Mouse (Mus musculus): ENCODE measurements around the gene Gm10197.

Gm10197 gene

GRCm38 (mm10) chr19:53394552-53394951, 23.0 kb upstream of the Gm10197 start:
- peak; percentile 84 for DNase-seq (ENCODE audit: low read depth, low spot score)

DNA sequence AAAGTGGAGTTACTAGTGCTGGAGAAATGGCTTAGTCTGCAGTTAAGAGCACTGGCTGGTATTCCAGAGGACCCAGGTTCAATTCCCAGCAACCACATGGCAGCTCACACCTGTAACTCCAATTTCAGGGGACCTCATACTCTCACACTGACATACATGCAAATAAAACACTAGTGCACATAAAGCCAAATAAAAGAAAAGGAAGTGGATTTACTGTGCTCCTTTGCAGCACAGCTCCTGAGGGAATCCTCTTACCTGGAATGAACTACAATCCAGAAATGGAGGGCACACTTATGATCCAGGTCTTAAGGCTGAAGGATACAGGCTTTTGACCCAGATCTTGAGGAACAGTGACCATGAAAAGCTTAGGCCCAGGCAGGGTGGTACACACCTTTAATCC, 22.1 kb upstream of the Gm10197 start:
- no peak for DNase-seq (ENCODE audit: low read depth, low spot score)

- no peak for DNase-seq (ENCODE audit: low read depth, low spot score)
These were observed 21.3 kb upstream of the Gm10197 start for GRCm38 (mm10) chr19:53392781-53393343.

GRCm38 (mm10) chr19:53391787-53392186, 20.2 kb upstream of the Gm10197 start:
- DNase-seq (ENCODE audit: low read depth, low spot score), result no peak

DNA sequence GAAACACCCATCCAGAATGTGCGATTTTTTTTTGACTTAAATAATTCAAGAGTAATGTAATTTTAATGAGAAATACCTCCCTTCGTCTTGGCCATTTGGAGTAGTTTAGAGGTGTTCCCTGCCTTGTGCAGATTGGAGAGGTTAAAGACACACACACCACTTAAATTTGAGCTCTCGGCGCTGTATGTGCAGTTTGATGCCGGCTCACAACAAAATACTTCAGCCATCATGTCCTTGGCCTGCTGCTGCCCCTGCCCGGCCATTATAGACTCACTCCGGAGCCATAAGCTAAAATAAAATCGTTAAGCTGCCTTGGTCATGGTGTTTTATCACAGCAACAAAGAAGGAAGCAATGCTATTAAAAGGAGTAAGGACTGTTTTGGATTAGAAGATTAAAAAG, 19.8 kb upstream of the Gm10197 start:
- no peak for DNase-seq (ENCODE audit: low read depth, low spot score)

GRCm38 (mm10) chr19:53390495-53391007, 19.0 kb upstream of the Gm10197 start, which contains the start of gene Smndc1:
TSS of gene Smndc1 (minus strand) at chr19:53390578.
- DNase-seq (ENCODE audit: low read depth, low spot score), result peak; percentile 100

DNA sequence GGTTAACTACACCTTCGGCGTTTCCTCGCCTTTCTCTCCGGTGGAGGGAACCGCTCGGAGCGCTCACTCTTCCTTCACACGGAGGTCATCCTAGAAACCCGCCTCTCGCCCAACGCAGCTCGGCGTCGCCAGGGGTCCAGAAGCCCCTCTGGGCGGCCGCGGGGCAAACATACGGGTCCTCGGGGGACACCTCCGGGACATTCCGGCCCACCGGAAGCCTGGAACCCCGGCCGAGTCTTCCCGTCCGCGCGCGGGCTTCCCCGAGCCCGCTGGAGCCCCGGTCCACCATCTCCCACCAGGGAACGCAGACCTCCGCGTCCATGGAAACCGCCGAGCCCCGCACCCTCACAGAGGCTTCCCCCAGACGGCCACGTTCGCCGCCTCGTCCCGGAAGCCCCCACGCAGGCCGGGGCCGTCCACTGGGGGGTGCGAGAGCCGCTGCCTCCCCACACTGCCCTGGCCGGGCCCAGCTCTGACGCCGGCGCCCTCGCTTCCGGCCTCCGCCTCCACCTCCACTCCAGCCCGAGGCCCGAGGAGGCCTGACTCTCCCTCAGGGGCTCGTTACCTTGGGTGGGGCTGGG, 18.4 kb upstream of the Gm10197 start:
- DNase-seq (ENCODE audit: low read depth, low spot score), result no peak

DNA sequence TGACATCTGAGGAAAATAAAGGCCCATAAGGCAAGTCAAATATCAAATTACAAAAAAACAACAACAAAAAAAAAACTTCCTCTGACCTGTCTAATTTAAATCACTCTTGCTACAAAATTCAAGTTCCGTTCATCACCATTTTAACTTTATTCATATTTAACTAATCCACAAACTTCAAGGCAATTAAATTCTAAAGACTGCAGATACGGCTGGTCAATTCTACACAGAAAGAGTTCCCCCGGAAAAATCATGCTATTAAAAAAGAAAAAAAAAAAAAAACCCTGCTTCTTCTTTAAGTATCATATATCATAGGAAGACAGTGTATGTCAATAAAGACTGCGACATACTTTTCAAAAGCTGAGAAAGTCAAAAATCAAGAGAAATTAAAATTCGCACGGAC, 17.9 kb upstream of the Gm10197 start:
- no peak for DNase-seq (ENCODE audit: low read depth, low spot score)

GRCm38 (mm10) chr19:53383336-53383735, 11.8 kb upstream of the Gm10197 start:
- DNase-seq (ENCODE audit: low read depth, low spot score), result no peak

DNA sequence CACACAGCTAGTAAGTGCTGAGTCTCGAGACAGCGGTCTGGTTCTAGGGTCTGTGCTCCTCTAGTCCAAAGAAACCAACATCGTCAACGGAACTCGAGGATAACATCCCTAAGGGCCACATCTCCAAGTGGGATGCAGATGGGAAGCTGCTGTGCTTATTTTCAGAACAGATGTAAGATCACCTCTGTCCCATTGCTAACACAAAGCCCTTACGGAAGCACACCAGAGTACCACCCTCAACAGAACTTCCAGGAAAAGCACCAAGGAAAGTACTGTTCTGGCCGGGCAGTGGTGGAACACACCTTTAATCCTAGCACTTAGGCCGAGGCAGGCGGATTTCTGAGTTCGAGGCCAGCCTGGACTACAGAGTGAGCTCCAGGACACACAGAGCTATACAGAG, 6.9 kb upstream of the Gm10197 start:
- DNase-seq (ENCODE audit: low read depth, low spot score), result no peak

DNA sequence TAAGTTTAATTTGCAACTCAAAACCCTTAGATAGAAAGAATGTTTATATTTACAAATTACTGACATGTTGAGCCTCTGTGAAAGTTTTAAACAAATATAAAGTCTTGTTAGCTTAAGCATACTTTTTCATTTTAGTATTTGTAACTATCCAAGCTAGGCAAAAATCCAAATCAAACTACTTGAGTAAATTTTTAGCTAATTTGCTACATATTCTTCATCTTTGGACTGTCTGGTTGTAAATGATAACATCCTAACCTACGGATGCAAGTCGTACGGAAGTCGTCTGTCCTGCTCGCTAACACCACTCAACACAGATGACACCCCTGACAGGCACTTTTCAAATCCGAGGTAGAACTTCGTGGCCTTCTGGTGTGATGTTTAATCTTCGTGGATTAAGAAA, 6.1 kb upstream of the Gm10197 start:
- DNase-seq (ENCODE audit: low read depth, low spot score), result no peak

GRCm38 (mm10) chr19:53375816-53376215, 4.2 kb upstream of the Gm10197 start:
- DNase-seq (ENCODE audit: low read depth, low spot score), result no peak

DNA sequence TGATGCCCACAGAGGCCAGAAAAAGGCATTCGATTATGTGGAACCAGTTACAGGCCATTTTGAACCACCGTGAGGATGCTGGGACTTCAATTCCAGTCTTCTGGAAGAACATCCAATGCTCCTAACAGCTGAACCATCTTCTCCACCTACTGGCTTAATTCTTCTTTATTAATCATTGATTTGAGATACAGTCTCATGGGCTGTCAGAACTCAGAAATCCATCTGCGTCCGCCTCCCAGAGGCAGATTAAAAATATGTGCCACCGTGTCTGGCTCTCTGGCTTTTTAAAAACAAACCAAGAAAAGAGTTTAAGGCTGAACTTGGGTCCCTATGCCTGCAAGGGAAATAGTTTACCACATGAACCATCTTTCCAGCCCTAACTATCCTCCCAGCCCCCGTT, 3.7 kb upstream of the Gm10197 start:
- DNase-seq (ENCODE audit: low read depth, low spot score), result no peak

GRCm38 (mm10) chr19:53373570-53373969, 2.0 kb upstream of the Gm10197 start:
- DNase-seq (ENCODE audit: low read depth, low spot score), result no peak

- DNase-seq (ENCODE audit: low read depth, low spot score), result no peak
These were observed 1.3 kb downstream of the Gm10197 start for GRCm38 (mm10) chr19:53370233-53370632.

GRCm38 (mm10) chr19:53369469-53370043, 2.0 kb downstream of the Gm10197 start:
- DNase-seq (ENCODE audit: low read depth, low spot score), result peak; percentile 91

DNA sequence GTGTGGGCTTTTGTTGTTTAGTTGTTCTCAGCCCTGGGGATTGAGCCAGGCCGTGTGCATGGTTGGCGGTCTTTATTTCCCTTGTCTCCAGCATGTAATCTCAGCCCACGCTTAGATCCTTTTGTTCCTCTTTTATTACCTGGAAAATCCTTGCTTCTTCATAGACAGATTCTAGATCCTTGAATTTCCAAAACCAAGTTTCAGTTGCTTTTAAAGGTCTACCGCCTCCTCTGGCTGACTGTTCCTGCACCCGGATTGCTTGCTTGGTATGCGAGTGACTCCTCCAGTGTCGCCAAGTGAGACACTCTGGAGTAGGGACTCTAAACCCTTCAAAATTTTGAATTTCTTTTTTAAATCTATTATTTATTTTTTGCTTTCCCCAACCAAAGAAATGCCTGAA, 4.7 kb downstream of the Gm10197 start:
- DNase-seq (ENCODE audit: low read depth, low spot score), result peak; percentile 65

GRCm38 (mm10) chr19:53366057-53366775, 5.3 kb downstream of the Gm10197 start:
- no peak for DNase-seq (ENCODE audit: low read depth, low spot score)

DNA sequence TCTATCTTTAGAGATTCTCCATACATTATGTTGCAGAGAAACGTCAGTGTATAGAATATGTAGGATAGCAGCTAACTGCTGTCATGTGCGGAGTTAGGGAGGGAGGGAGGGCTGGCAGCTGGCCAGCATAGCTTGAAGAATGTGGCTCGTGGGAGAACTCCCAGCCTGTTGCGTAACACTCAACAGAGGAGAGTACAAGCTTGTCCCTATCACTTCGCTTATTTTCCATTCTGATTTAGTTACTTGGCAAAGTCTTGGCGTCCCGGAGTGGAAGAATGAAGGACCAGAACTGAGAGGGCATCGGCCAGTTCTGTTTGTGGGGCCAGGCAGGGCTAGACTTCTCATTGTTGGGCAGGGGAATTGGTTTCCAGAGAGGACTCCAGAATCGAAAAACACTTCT, 6.6 kb downstream of the Gm10197 start:
- DNase-seq (ENCODE audit: low read depth, low spot score), result peak; percentile 95

GRCm38 (mm10) chr19:53364551-53364950, 7.0 kb downstream of the Gm10197 start:
- no peak for DNase-seq (ENCODE audit: low read depth, low spot score)

- DNase-seq (ENCODE audit: low read depth, low spot score), result peak; percentile 53
These were observed 8.6 kb downstream of the Gm10197 start for GRCm38 (mm10) chr19:53362967-53363366.

- DNase-seq (ENCODE audit: low read depth, low spot score), result peak; percentile 91
These were observed 11.2 kb downstream of the Gm10197 start for GRCm38 (mm10) chr19:53360265-53360958.

Data from brain, adult 2 months (tissue).